Mouse (Mus musculus) WW6 (cell line): ENCODE results near the gene Defb21.

ENCODE experiments used
- DNase-seq: peaks from one replicate; pipeline ENCODE4 v3.0.0-alpha.2; 2013; ENCODE audit warnings: low read depth, low spot score

Defb21 gene

GRCm38 (mm10) chr2:152604057-152604456 lies 31.5 kb downstream of the Defb21 start, which contains the start of gene Defb36:
Gene Defb36, plus strand, starts transcription at chr2:152604327.
- no peak for DNase-seq

- no peak for DNase-seq
Measured at GRCm38 (mm10) chr2:152607746-152608145, 35.2 kb downstream of the Defb21 start.

GRCm38 (mm10) chr2:152608719-152609118 lies 36.2 kb downstream of the Defb21 start:
- DNase-seq = no peak

- no peak for DNase-seq
Measured at GRCm38 (mm10) chr2:152612193-152612592, 39.6 kb downstream of the Defb21 start.

GRCm38 (mm10) chr2:152615563-152615962 lies 43.0 kb downstream of the Defb21 start:
- DNase-seq = no peak

GRCm38 (mm10) chr2:152616470-152616869 lies 43.9 kb downstream of the Defb21 start:
- DNase-seq = no peak

GRCm38 (mm10) chr2:152617374-152617773 lies 44.8 kb downstream of the Defb21 start:
- DNase-seq = no peak

- no peak for DNase-seq
Measured at GRCm38 (mm10) chr2:152620367-152621134, 48.0 kb downstream of the Defb21 start.

- DNase-seq = no peak
Measured at GRCm38 (mm10) chr2:152622151-152622550, 49.6 kb downstream of the Defb21 start.

GRCm38 (mm10) chr2:152622953-152623352 lies 50.4 kb downstream of the Defb21 start, which contains the start of gene Defb25:
Gene Defb25, minus strand, starts transcription at chr2:152623053.
- DNase-seq = no peak
